Mouse (Mus musculus) bone marrow macrophage, adult 2 months (primary cell): ENCODE measurements around the gene Pik3r5. TPM values are rescaled to one million over a fixed set of nuclear protein-coding genes. Genes with fewer than 3 reads are reported as not detected.
A peak's percentile ranks its signal among the peaks of the same experiment; 100 is the strongest.

ENCODE experiments used
- H3K27ac ChIP-seq: 2 replicates; pipeline ENCODE4 v1.5.1; 2012; ENCODE audit warnings: low read depth, low read length; ENCODE audit not compliant: insufficient read depth
- H3K4me1 ChIP-seq: 2 replicates; pipeline ENCODE4 v1.6.1; 2012; ENCODE audit warnings: low read length; ENCODE audit not compliant: control insufficient read depth, insufficient read depth
- H3K4me3 ChIP-seq: 2 replicates; pipeline ENCODE4 v1.5.1; 2012; ENCODE audit warnings: mild to moderate bottlenecking, low read length, moderate library complexity; ENCODE audit not compliant: insufficient read depth
- CTCF ChIP-seq: IDR thresholded peaks from 2 replicates; pipeline ENCODE4 v1.5.1; 2012; ENCODE audit warnings: low read depth, mild to moderate bottlenecking, low read length, moderate library complexity
- POLR2A ChIP-seq: IDR thresholded peaks from 2 replicates; pipeline ENCODE4 v1.6.1; 2012; ENCODE audit warnings: mild to moderate bottlenecking, low read depth, low read length, borderline replicate concordance
- polyA plus RNA-seq: library from polyadenylated mRNA; stranded (reverse); fragments of >200 nt; gene quantifications from 2 replicates; pipeline ENCODE4 v1.2.4, GENCODE M21; 2012; ENCODE audit not compliant: missing spikeins, insufficient read depth, insufficient read length

The Pik3r5 gene
- 120 and 122 TPM in 2 replicates for polyA plus RNA-seq

GRCm38 (mm10) chr11:68431699-68432360 is at the start of gene Pik3r5:
Gene Pik3r5 (plus strand): TSS chr11:68432121.
- peaks cover 44% of the 10 kb centered on the region for H3K4me1 ChIP-seq
- H3K27ac ChIP-seq, result peak within 1 kb of the TSS; percentile 98
- TF ChIP-seq CTCF, result peak; percentile 94
- no peak; the same call in 1 of the 2 replicates for TF ChIP-seq POLR2A
- H3K4me3 ChIP-seq, result peak within 1 kb of the TSS; percentile 72

GRCm38 (mm10) chr11:68383519-68383918 is 48.4 kb upstream of the Pik3r5 start:
- Histone ChIP-seq H3K27ac (no peak overlapping the region), H3K4me3 (no peak overlapping the region), H3K4me1 (no peaks in the 10 kb centered on the region)
- TF ChIP-seq CTCF (no peak), POLR2A (no peak)

GRCm38 (mm10) chr11:68384131-68384530 is 47.8 kb upstream of the Pik3r5 start:
- Histone ChIP-seq H3K27ac (no peak overlapping the region), H3K4me1 (no peaks in the 10 kb centered on the region), H3K4me3 (no peak overlapping the region)
- no peak for TF ChIP-seq CTCF
- no peak for TF ChIP-seq POLR2A

- no peak overlapping the region for H3K4me3 ChIP-seq
- H3K27ac ChIP-seq, result no peak overlapping the region
- no peaks in the 10 kb centered on the region for H3K4me1 ChIP-seq
- TF ChIP-seq POLR2A, result no peak
- TF ChIP-seq CTCF, result no peak
These were observed 47.3 kb upstream of the Pik3r5 start for GRCm38 (mm10) chr11:68384592-68385020.

GRCm38 (mm10) chr11:68385021-68385821 is 46.7 kb upstream of the Pik3r5 start:
- H3K27ac ChIP-seq, result no peak overlapping the region
- no peaks in the 10 kb centered on the region for H3K4me1 ChIP-seq
- TF ChIP-seq CTCF, result no peak
- no peak for TF ChIP-seq POLR2A
- H3K4me3 ChIP-seq, result peak overlapping the region; percentile 64

GRCm38 (mm10) chr11:68385921-68386588 is 45.9 kb upstream of the Pik3r5 start:
- TF ChIP-seq POLR2A (no peak), CTCF (no peak)
- Histone ChIP-seq H3K27ac (no peak overlapping the region), H3K4me1 (no peaks in the 10 kb centered on the region), H3K4me3 (peak overlapping the region; percentile 64)

GRCm38 (mm10) chr11:68386589-68387440 is 45.1 kb upstream of the Pik3r5 start:
- Histone ChIP-seq H3K27ac (no peak overlapping the region), H3K4me1 (no peaks in the 10 kb centered on the region), H3K4me3 (peak overlapping the region; percentile 64)
- no peak for TF ChIP-seq CTCF
- TF ChIP-seq POLR2A, result no peak

- peak overlapping the region; percentile 64 for H3K4me3 ChIP-seq
- H3K27ac ChIP-seq, result no peak overlapping the region
- TF ChIP-seq CTCF, result no peak
- TF ChIP-seq POLR2A, result no peak
These were observed 44.5 kb upstream of the Pik3r5 start for GRCm38 (mm10) chr11:68387441-68387760.

GRCm38 (mm10) chr11:68387971-68388654 is 43.8 kb upstream of the Pik3r5 start:
- TF ChIP-seq POLR2A (no peak), CTCF (no peak)
- Histone ChIP-seq H3K27ac (no peak overlapping the region), H3K4me1 (no peaks in the 10 kb centered on the region), H3K4me3 (no peak overlapping the region)

More at GRCm38 (mm10) chr11:68387441-68387760, 44.5 kb upstream of the Pik3r5 start:
- no peaks in the 10 kb centered on the region for H3K4me1 ChIP-seq
